Mouse (Mus musculus): ENCODE data around the gene Kcnv2.

The Kcnv2 gene

GRCm38 (mm10) chr19:27351700-27352099 lies 29.3 kb downstream of the Kcnv2 start:
- ChIA-PET POLR2A (interaction anchor here in 1 of 4 experiments (0.6 kb wide), 1 partner anchor 478 kb away, joined by 4 read pairs; no protein-coding TSS in a partner anchor), CTCF (no interaction called here)

- ChIA-PET CTCF (interaction anchor here in 1 of 4 experiments (0.5 kb wide), 1 partner anchor 11 kb away, joined by 3 read pairs; no protein-coding TSS in a partner anchor), POLR2A (no interaction called here)
Observed at GRCm38 (mm10) chr19:27360381-27360780, 38.0 kb downstream of the Kcnv2 start.

GRCm38 (mm10) chr19:27363891-27364290 lies 41.5 kb downstream of the Kcnv2 start:
- POLR2A ChIA-PET, result interaction anchor here in 1 of 4 experiments (0.6 kb wide), 1 partner anchor 206 kb away, joined by 5 read pairs; no protein-coding TSS in a partner anchor
- CTCF ChIA-PET, result interaction anchor here in 1 of 4 experiments (0.7 kb wide), 1 partner anchor 205 kb away, joined by 3 read pairs; no protein-coding TSS in a partner anchor

- ChIA-PET POLR2A (interaction anchor here in 2 of 4 experiments (0.6 kb wide), 2 partner anchors 64 to 206 kb away, joined by 3 to 5 read pairs; no protein-coding TSS in a partner anchor), CTCF (no interaction called here)
Observed at GRCm38 (mm10) chr19:27364521-27364931, 42.1 kb downstream of the Kcnv2 start.

- CTCF ChIA-PET, result no interaction called here
- POLR2A ChIA-PET, result no interaction called here
Observed at GRCm38 (mm10) chr19:27366113-27366746, 43.8 kb downstream of the Kcnv2 start.

GRCm38 (mm10) chr19:27369461-27370135 lies 47.2 kb downstream of the Kcnv2 start:
- ChIA-PET POLR2A (interaction anchor here in 1 of 4 experiments (0.6 to 0.7 kb wide), 3 partner anchors 257 to 1232 kb away, joined by 3 to 5 read pairs (median 4); no protein-coding TSS in a partner anchor), CTCF (no interaction called here)

- ChIA-PET CTCF (interaction anchor here in 1 of 4 experiments (1.0 kb wide), 1 partner anchor 246 kb away, joined by 3 read pairs; no protein-coding TSS in a partner anchor), POLR2A (no interaction called here)
Observed at GRCm38 (mm10) chr19:27370174-27370573, 47.8 kb downstream of the Kcnv2 start.

- POLR2A ChIA-PET, result no interaction called here
- CTCF ChIA-PET, result interaction anchor here in 1 of 4 experiments (1.0 kb wide), 1 partner anchor 247 kb away, joined by 3 read pairs; no protein-coding TSS in a partner anchor
Observed at GRCm38 (mm10) chr19:27370784-27371183, 48.4 kb downstream of the Kcnv2 start.

- ChIA-PET CTCF (interaction anchor here in 1 of 4 experiments (0.5 to 0.7 kb wide), 2 partner anchors 303 to 648 kb away, joined by 3 to 11 read pairs; no protein-coding TSS in a partner anchor), POLR2A (interaction anchor here in 2 of 4 experiments (0.5 to 2.4 kb wide), 2 partner anchors 50 to 631 kb away, joined by 3 to 8 read pairs; partner anchors contain the start of gene Pum3 (in 1 of the 2))
Observed at GRCm38 (mm10) chr19:27379712-27380401, 57.5 kb downstream of the Kcnv2 start.

- CTCF ChIA-PET, result no interaction called here
- POLR2A ChIA-PET, result interaction anchor here in 2 of 4 experiments (0.6 to 1.6 kb wide), 3 partner anchors 10 to 1397 kb away, joined by 3 to 6 read pairs (median 4); no protein-coding TSS in a partner anchor
Observed at GRCm38 (mm10) chr19:27382131-27382530, 59.7 kb downstream of the Kcnv2 start.

- ChIA-PET POLR2A (interaction anchor here in 2 of 4 experiments (1.0 to 1.4 kb wide), 3 partner anchors 10 to 16 kb away, joined by 3 read pairs; no protein-coding TSS in a partner anchor), CTCF (no interaction called here)
Observed at GRCm38 (mm10) chr19:27383266-27383665, 60.9 kb downstream of the Kcnv2 start.

GRCm38 (mm10) chr19:27385304-27385703 lies 62.9 kb downstream of the Kcnv2 start:
- ChIA-PET POLR2A (interaction anchor here in 2 of 4 experiments (0.5 to 1.7 kb wide), 3 partner anchors 11 to 45 kb away, joined by 3 to 5 read pairs (median 4); partner anchors contain the start of gene Pum3 (in 1 of the 2)), CTCF (interaction anchor here in 1 of 4 experiments (0.6 kb wide), 1 partner anchor 15 kb away, joined by 5 read pairs; no protein-coding TSS in a partner anchor)

All from embryonic stem cell, embryonic (primary cell).